Mouse (Mus musculus) bone marrow macrophage, adult 2 months (primary cell): ENCODE results near the gene Pam16.

Experiments used
- CTCF ChIP-seq: IDR thresholded peaks from 2 replicates; pipeline ENCODE4 v1.5.1; 2012; ENCODE audit warnings: low read depth, mild to moderate bottlenecking, low read length, moderate library complexity
- POLR2A ChIP-seq: IDR thresholded peaks from 2 replicates; pipeline ENCODE4 v1.6.1; 2012; ENCODE audit warnings: mild to moderate bottlenecking, low read depth, low read length, borderline replicate concordance

- no peak for TF ChIP-seq CTCF
- no peak for TF ChIP-seq POLR2A
Observed at GRCm38 (mm10) chr16:4649211-4649610, 24.4 kb upstream of the Pam16 start.
